Mouse (Mus musculus) embryonic facial prominence, embryonic 12.5 days (tissue): Measurements from ENCODE around the gene Ube2e3. TPM values are rescaled to one million over a fixed set of nuclear protein-coding genes. Genes with fewer than 3 reads are reported as not detected.
A peak's percentile ranks its signal among the peaks of the same experiment; 100 is the strongest.

ENCODE experiments used
- ATAC-seq: fragments of 200-750 bp; cut with Nextera tagmentation; 2 replicates; pipeline ENCODE4 v1.8.0; 2017; ENCODE audit not compliant: insufficient number of reproducible peaks, insufficient read depth, low FRiP score, low TSS enrichment
- H3K27ac ChIP-seq: fragments of 300-500 bp; sonication (generic); 2 replicates; pipeline ENCODE4 v1.5.1; 2016; ENCODE audit warnings: mild to moderate bottlenecking
- H3K27me3 ChIP-seq: fragments of 300-500 bp; sonication (generic); 2 replicates; pipeline ENCODE4 v1.6.1; 2016; ENCODE audit warnings: mild to moderate bottlenecking, moderate library complexity
- H3K36me3 ChIP-seq: fragments of 300-500 bp; sonication (generic); 2 replicates; pipeline ENCODE4 v1.6.1; 2016; ENCODE audit warnings: mild to moderate bottlenecking
- H3K4me1 ChIP-seq: fragments of 300-500 bp; sonication (generic); 2 replicates; pipeline ENCODE4 v1.6.1; 2016
- H3K4me2 ChIP-seq: fragments of 300-500 bp; sonication (generic); replicated peaks from 2 replicates; pipeline ENCODE4 v1.6.1; 2016; ENCODE audit warnings: mild to moderate bottlenecking, moderate library complexity
- H3K4me3 ChIP-seq: fragments of 300-500 bp; sonication (generic); 2 replicates; pipeline ENCODE4 v1.5.1; 2016; ENCODE audit warnings: mild to moderate bottlenecking
- H3K9ac ChIP-seq: fragments of 300-500 bp; sonication (generic); 2 replicates; pipeline ENCODE4 v1.6.1; 2016; ENCODE audit warnings: mild to moderate bottlenecking, moderate library complexity
- H3K9me3 ChIP-seq: fragments of 300-500 bp; sonication (generic); 2 replicates; pipeline ENCODE4 v1.6.1; 2016; ENCODE audit warnings: mild to moderate bottlenecking, moderate library complexity
- WGBS: fragments of 180-500 bp; shearing (Covaris S2); methylation state at CpG from one replicate; pipeline ENCODE4 v1.1.7; 2016; 5-methylcytosine and 5-hydroxymethylcytosine counted together
- polyA plus RNA-seq: library from polyadenylated mRNA; unstranded; fragments of >200 nt; fragmentation: Nextera tagmentation; extraction: Ambion mirVana; gene quantifications from 2 replicates; pipeline ENCODE4 v1.2.1, GENCODE M21; 2016

Ube2e3 gene
- polyA plus RNA-seq, 1 experiment from 2014 or later = 213 TPM

DNA sequence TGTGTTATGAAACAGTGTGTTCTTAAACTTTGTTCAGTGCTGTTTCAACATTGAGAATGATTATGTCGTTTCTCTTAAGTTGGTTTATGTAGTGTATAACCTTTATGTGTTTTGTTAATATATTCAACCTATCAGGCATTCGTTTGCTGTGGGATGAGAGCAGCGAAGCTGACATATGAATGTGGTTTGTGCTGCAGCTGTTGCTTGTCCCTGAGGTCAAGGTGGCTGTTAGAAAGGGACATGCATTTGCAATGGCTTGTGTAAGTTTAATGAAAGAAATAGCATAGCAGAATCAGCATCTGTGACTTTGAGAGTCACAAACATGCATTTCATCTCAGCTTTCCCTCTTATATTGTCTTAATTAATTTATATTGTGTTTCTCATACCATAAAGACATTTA, 20.3 kb downstream of the Ube2e3 start:
- H3K36me3 ChIP-seq = no peaks in the 10 kb centered on the region
- WGBS = 43% methylated on average over 3 of the region's 3 CpGs
- no peaks in the 10 kb centered on the region for H3K27me3 ChIP-seq
- no peak overlapping the region for H3K27ac ChIP-seq
- H3K4me2 ChIP-seq = no peak overlapping the region
- H3K4me1 ChIP-seq = 0 out of 2 replicates have a peak, but pooled peaks cover 4% of the 10 kb centered on the region
- no peaks in the 10 kb centered on the region for H3K9me3 ChIP-seq
- ATAC-seq = no peak
- no peak overlapping the region for H3K4me3 ChIP-seq
- H3K9ac ChIP-seq = no peak overlapping the region

DNA sequence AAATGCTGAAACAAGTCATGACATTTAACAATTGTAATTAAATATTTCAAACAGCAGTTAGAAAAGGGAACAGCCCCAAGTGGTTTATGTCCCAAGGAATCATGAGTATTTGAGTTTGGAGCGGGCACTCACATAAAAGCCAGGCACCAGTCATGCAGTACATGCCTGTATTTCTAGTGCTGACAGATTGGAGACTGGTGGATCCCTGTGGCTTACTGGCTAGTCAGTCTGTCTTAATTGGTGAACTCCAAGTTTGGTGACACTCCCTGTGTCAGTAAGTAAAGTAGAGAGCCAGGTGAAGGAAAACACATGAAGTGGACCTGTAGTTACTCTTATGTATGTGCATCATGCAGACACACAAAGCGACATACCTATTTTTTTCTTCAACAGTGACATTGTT, 27.3 kb downstream of the Ube2e3 start:
- H3K4me1 ChIP-seq = no peaks in the 10 kb centered on the region
- ATAC-seq = no peak
- 99% methylated on average over 2 of the region's 2 CpGs for WGBS

DNA sequence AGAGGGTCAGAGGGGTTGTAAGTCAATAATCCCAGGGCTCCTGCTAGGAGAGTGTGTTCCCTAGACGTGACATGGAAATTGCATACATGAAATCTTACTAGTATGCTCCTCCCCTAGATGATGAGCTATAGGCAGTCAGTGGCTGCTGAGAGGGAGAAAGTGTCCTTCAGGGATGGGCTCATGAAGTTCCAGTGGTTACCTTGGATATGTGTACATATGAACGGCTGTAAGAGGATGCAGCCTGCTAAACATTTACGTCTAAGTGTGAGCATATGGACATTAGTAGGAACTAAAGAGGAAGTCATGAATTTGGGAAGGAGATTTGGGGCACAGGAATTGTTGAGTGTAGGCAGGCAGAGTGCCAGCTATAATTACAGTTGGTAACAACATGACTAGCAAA, 38.0 kb downstream of the Ube2e3 start:
- no peak overlapping the region for H3K9ac ChIP-seq
- no peaks in the 10 kb centered on the region for H3K36me3 ChIP-seq
- WGBS = 51% methylated on average over 3 of the region's 3 CpGs
- H3K27ac ChIP-seq = no peak overlapping the region
- no peak for ATAC-seq
- H3K4me1 ChIP-seq = peaks cover 5% of the 10 kb centered on the region; the same call in 1 of the 2 replicates
- H3K9me3 ChIP-seq = no peaks in the 10 kb centered on the region
- no peak overlapping the region for H3K4me3 ChIP-seq
- no peak overlapping the region for H3K4me2 ChIP-seq
- H3K27me3 ChIP-seq = no peaks in the 10 kb centered on the region

More for the DNA sequence above, 27.3 kb downstream of the Ube2e3 start:
- Histone ChIP-seq H3K4me2 (no peak overlapping the region), H3K9ac (no peak overlapping the region), H3K36me3 (no peaks in the 10 kb centered on the region), H3K9me3 (no peaks in the 10 kb centered on the region), H3K27ac (no peak overlapping the region), H3K27me3 (no peaks in the 10 kb centered on the region), H3K4me3 (no peak overlapping the region)

DNA sequence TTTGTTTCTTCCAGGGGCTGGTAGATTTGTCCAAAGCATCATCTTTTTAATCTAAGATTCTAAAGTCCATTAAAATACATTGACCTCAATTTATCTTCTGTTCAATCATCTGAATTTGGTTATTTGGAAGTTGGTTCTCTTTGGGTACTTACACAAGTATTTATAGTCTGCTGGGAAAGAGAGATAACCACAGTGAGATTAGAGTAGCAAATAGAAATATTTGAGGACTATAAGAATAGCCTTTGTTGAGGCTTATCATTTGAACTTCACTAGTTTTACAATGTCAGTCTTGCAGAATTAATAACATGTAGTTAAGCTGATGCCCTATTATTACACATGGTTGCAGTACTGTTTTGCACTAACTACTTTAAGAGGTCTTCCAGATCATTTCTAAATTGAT, 43.6 kb downstream of the Ube2e3 start:
- no peak for ATAC-seq
- H3K9ac ChIP-seq = no peak overlapping the region
- no peak overlapping the region for H3K27ac ChIP-seq
- no peak overlapping the region for H3K4me3 ChIP-seq
- H3K9me3 ChIP-seq = no peaks in the 10 kb centered on the region
- H3K4me2 ChIP-seq = no peak overlapping the region
- H3K36me3 ChIP-seq = no peaks in the 10 kb centered on the region
- H3K27me3 ChIP-seq = no peaks in the 10 kb centered on the region
- H3K4me1 ChIP-seq = no peaks in the 10 kb centered on the region

DNA sequence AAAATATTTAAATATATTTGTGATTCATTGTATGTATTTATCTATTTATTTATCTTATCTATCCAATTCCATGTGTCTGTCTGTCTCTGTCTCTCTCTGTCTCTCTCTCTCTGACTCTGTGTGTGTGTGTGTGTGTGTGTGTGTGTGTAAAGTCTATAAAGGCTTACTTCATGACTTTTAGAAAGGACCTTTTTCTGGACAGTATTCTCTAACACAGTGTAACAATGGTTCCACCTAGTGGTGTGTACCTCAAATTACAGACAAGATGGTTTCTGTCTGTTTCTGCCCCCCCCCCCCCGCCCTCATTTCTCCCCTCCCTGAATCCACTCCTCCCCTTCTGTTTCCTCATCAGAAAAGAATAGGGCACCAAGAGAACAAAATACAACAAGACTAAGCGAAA, 46.9 kb downstream of the Ube2e3 start:
- no peak for ATAC-seq
- Histone ChIP-seq H3K36me3 (no peaks in the 10 kb centered on the region), H3K4me1 (no peaks in the 10 kb centered on the region), H3K4me2 (no peak overlapping the region), H3K27ac (no peak overlapping the region), H3K9ac (no peak overlapping the region), H3K27me3 (no peaks in the 10 kb centered on the region), H3K4me3 (no peak overlapping the region), H3K9me3 (no peaks in the 10 kb centered on the region)
- 83% methylated on average over 2 of the region's 2 CpGs for WGBS

DNA sequence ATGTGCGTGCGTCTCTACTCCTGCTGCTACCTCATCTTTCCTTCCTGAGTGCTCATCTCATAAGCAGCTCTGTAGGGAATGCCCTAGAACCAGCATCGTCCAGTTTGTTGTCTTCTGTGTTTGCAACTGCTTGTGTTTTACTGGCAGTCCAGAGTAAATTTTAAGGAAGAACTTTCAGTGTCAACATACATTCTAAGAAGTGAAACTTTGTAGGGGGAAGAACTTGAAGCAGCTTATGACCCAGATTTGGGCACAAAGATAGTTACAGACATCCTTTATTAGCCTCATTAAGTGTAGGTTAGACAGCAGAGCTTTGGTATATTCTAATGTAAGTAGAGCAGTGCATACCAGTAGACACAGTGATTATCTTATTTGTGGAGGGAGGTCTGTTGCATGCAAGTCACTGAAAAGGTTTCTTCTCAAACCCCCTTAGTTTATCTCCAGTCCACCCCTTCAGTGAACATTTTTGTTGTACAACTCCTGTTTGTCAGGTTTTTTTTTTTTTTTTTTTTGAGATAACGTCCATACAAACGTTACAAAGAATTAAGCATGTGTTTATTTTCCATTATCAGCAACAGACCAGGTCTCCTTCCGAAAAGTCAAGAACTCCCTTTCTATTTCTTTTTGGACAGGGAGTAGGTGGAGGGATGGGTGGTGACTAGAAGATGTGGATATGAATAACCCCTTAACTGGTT, 55.2 kb downstream of the Ube2e3 start:
- no peak for ATAC-seq
- Histone ChIP-seq H3K4me1 (0 out of 2 replicates have a peak, but pooled peaks cover 3% of the 10 kb centered on the region), H3K27me3 (no peaks in the 10 kb centered on the region), H3K4me3 (no peak overlapping the region), H3K27ac (no peak overlapping the region), H3K9ac (no peak overlapping the region), H3K9me3 (no peaks in the 10 kb centered on the region), H3K36me3 (no peaks in the 10 kb centered on the region), H3K4me2 (no peak overlapping the region)
- 86% methylated on average over 6 of the region's 6 CpGs for WGBS

DNA sequence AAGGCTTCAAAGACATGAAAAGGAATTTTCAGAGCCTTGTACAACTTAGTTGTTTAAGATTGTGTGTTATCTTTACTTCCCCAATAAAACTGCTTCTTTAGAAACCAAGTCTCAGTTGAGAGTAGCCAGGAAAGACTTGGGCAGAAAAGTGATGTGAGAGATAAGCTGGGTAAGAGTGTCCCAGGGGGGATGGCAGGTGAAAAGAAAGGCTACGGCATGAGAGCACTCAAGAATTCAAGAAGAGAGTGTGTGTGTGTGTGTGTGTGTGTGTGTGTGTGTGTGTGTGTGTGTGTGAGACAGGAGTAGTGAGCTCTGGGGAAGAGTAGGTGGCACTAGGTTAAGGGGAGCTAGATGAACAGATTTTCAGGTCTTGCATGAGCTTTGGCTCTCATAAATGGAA, 57.9 kb downstream of the Ube2e3 start:
- no peaks in the 10 kb centered on the region for H3K27me3 ChIP-seq
- H3K9me3 ChIP-seq = no peaks in the 10 kb centered on the region
- no peak overlapping the region for H3K4me3 ChIP-seq
- H3K36me3 ChIP-seq = no peaks in the 10 kb centered on the region
- H3K27ac ChIP-seq = no peak overlapping the region
- H3K9ac ChIP-seq = no peak overlapping the region
- no peak overlapping the region for H3K4me2 ChIP-seq
- WGBS = 65% methylated on average over 1 of the region's 1 CpGs
- H3K4me1 ChIP-seq = 0 out of 2 replicates have a peak, but pooled peaks cover 3% of the 10 kb centered on the region
- ATAC-seq = no peak

DNA sequence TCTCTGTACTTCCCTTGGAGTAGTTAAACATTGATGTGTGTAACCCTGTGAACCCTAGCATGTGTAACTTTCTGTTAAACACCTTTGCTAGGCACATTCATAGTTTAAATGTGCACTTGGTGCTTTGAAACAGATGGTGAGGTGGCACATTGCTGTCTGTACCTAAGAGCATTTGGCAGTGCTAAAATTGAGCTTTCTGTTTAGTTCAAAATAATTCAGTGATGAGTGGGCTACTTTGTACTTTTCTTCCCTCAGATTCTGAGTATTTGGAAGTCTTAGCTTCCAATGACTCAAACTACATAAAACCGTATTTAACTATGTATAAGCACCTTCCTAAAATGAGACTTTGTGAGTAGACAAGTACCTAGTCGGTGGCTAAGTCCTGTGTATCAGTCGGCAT, 59.7 kb downstream of the Ube2e3 start:
- Histone ChIP-seq H3K27ac (no peak overlapping the region), H3K9ac (no peak overlapping the region), H3K4me1 (0 out of 2 replicates have a peak, but pooled peaks cover 3% of the 10 kb centered on the region), H3K4me3 (no peak overlapping the region), H3K27me3 (no peaks in the 10 kb centered on the region), H3K36me3 (no peaks in the 10 kb centered on the region), H3K4me2 (no peak overlapping the region), H3K9me3 (no peaks in the 10 kb centered on the region)
- WGBS = 84% methylated on average over 3 of the region's 3 CpGs
- no peak for ATAC-seq

DNA sequence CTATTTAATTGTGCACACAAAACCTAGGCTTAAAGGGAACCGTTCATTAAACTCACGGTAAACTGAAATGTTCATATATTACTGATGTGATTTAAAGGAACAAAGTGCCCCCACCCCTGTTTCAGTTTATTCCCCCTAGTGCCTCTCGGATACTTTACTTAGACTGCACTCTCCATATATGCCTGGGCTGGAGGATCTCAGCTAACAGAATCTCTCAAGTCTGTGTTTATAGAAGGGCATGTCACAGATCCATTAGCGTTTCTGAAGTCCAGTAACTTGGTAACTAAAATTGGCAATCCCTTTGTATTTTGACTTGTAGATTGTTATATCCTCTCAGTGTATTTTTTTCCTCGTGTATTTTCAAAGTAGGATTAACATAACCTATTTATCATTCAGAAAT, 60.2 kb downstream of the Ube2e3 start:
- Histone ChIP-seq H3K9ac (no peak overlapping the region), H3K36me3 (no peaks in the 10 kb centered on the region), H3K4me3 (no peak overlapping the region), H3K4me1 (0 out of 2 replicates have a peak, but pooled peaks cover 3% of the 10 kb centered on the region), H3K9me3 (no peaks in the 10 kb centered on the region), H3K27me3 (no peaks in the 10 kb centered on the region), H3K4me2 (no peak overlapping the region), H3K27ac (no peak overlapping the region)
- 76% methylated on average over 5 of the region's 5 CpGs for WGBS
- no peak for ATAC-seq

DNA sequence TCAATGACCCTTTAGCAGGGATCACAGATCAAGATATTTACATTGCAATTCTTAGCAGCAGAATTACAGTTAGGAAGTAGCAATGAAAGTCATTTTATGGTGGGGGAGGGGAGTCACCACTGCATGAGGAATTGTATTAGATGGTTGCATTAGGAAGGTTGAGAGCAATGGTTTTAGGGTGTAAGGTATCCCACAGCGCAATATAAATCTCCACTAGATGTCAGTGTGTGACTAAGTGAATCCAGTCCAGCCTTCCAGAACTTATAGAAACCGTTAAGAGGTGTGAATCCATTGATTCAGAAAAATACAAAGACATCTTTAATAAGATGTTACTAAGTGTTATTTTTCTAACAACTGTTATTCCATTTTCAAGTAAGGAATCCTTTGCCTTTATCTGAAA, 63.4 kb downstream of the Ube2e3 start:
- Histone ChIP-seq H3K27me3 (no peaks in the 10 kb centered on the region), H3K4me3 (no peak overlapping the region), H3K36me3 (no peaks in the 10 kb centered on the region), H3K9me3 (no peaks in the 10 kb centered on the region), H3K4me1 (0 out of 2 replicates have a peak, but pooled peaks cover 3% of the 10 kb centered on the region), H3K9ac (no peak overlapping the region), H3K27ac (no peak overlapping the region), H3K4me2 (no peak overlapping the region)
- WGBS = 40% methylated on average over 2 of the region's 2 CpGs
- ATAC-seq = no peak

DNA sequence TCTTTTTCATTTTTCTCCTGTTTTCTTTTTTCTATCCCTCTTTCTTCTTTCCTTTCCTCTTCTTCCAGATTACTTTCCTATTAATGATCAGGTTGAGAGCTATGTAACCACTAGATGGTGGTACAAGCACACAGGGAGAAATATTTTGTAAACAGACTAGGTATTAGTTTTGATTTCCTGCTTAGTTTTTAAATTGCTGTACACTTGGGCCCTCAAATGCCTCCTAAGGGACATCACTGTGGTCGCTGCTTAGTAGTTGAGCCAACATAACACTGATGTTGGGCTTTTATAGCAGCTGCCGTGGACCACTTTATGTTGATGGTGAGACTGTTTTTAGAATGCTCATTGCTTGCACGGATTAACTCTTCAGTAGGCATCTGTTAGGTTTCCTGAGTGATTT, 91.5 kb downstream of the Ube2e3 start:
- Histone ChIP-seq H3K4me2 (0 out of 2 replicates have a peak overlapping the region, but pooled peaks have one; percentile 6), H3K4me1 (peaks cover 25% of the 10 kb centered on the region; the same call in 1 of the 2 replicates), H3K9me3 (no peaks in the 10 kb centered on the region), H3K36me3 (no peaks in the 10 kb centered on the region), H3K9ac (no peak overlapping the region), H3K4me3 (no peak overlapping the region), H3K27me3 (no peaks in the 10 kb centered on the region), H3K27ac (no peak overlapping the region)
- no peak for ATAC-seq
- WGBS = 34% methylated on average over 3 of the region's 3 CpGs

DNA sequence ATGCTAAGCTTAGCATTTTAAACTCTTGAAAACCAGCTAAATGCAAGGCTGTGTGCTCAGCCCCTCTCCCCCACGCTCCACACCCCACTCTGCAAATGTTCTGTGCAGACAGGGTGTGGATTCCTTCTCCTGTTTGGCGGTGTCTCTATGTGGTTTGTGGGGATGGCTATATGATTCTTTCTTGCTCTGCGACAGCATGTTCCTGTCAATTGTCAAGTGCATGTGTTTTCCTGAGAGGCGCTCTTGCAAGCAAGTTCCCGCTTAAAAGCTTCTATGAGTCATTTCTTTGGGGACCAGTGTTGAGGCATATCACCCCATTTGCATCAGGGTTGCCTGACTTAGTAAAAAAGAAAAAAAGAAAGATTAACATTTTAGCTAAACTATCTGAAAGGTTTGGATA, 92.4 kb downstream of the Ube2e3 start:
- Histone ChIP-seq H3K4me1 (peaks cover 25% of the 10 kb centered on the region; the same call in 1 of the 2 replicates), H3K4me2 (no peak overlapping the region), H3K27ac (no peak overlapping the region), H3K9me3 (no peaks in the 10 kb centered on the region), H3K36me3 (no peaks in the 10 kb centered on the region), H3K9ac (no peak overlapping the region), H3K4me3 (no peak overlapping the region), H3K27me3 (no peaks in the 10 kb centered on the region)
- ATAC-seq = no peak
- WGBS = 65% methylated on average over 5 of the region's 5 CpGs
